ENCODE assay signal across 12 mouse cellular contexts in the genomic region with DNA sequence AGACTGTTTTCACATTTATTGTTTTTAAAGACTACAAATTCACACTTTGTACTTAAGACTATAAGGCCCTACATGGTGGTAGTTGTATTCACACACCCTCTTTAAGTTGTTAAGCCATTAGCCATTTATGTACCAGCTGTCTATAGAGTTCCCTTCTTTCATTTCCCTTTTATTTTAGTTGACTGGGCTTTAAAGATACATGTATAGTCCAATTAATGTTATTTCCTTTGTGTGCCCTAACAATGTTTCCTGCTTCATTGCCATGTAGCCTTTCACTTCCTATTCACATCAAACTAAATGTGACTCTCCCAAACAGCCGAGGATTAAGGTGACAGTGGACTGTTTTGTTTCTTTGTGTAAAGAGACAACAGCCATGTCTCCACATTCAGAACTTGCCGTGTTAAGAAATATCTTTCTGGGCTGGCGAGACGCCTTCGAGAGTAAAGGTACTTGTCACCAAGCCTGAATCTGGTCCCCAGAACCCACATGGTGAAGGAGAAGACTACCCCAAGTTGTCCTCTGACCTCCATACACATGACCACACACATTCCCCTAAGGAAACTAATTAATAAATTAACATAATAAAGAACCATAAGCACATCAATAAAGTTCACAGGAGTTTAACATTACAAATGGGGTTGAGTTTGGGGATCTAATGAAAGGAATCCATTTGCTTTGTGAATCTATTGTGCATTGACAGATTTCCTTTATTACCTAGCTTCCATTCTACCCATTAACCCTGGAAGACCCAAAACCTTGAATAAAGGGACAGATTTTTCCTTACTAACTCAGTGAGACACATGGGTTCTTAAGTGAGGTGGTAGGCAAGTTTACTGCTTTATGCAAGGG. TPM values are rescaled to one million over a fixed set of nuclear protein-coding genes. Genes with fewer than 3 reads are reported as not detected.
DNase-seq lines count a peak whose midpoint lies in the region; ATAC-seq and TF ChIP-seq lines count a peak whose summit lies in the region.
"Had no signal": no experiment of that assay in that cellular context is flagged by ENCODE, and none has a peak within 500 bp of the region (broad histone marks: within the 10 kb centered on the region; RNA-seq: fewer than 3 reads in every experiment).

No protein-coding gene starts in this region.

- TF ChIP-seq RAD21 in CH12.LX (IDR thresholded peaks at IDR 0.05; ENCODE audit: low read depth, low read length): no peak

- DNase-seq in heart, postnatal 25 days (ENCODE audit: low spot score): no peak
- DNase-seq in CH12.LX (ENCODE audit: extremely low read depth): no peak
- peak; percentile 45 for DNase-seq in ES-CJ7 (ENCODE audit: low read depth, low spot score)
- peak; percentile 11 for DNase-seq in forebrain, embryonic 14.5 days (ENCODE audit: low spot score)
- DNase-seq in right cerebral cortex, postnatal 4 days: no peak
- DNase-seq in urinary bladder, postnatal 4 days (ENCODE audit: low spot score in 2 of 2): no peak
- DNase-seq: thymus, postnatal 4 days had no signal

- peak overlapping the region; percentile 28 to 88; a peak in 3 of 4 replicates for H3K27ac ChIP-seq in heart, embryonic 14.5 days (replicated peaks in 1 of 2; ENCODE audit: control insufficient read depth in 1 of 2, insufficient read depth in 1 of 2, low read depth in 2 of 2, low read length in 2 of 2)
- H3K27ac ChIP-seq in CH12.LX (ENCODE audit: insufficient read depth, low read depth): peak overlapping the region; percentile 95
- no peak overlapping the region for H3K27ac ChIP-seq in forebrain, embryonic 14.5 days (ENCODE audit: low read depth, low read length)
- H3K27ac ChIP-seq: hindbrain, embryonic 15.5 days; kidney, postnatal 0 days had no signal

- H3K27me3 ChIP-seq in heart, embryonic 14.5 days (ENCODE audit: control insufficient read depth, insufficient read depth, low read length): no peaks in the 10 kb centered on the region
- H3K27me3 ChIP-seq in CH12.LX (replicated peaks): no peaks in the 10 kb centered on the region
- no peaks in the 10 kb centered on the region for H3K27me3 ChIP-seq in forebrain, embryonic 14.5 days (replicated peaks; ENCODE audit: control insufficient read depth, insufficient read depth, low read length)
- H3K27me3 ChIP-seq: hindbrain, embryonic 15.5 days; limb, embryonic 15.5 days had no signal

- no peak overlapping the region for H3K4me3 ChIP-seq in heart, embryonic 14.5 days (ENCODE audit: control insufficient read depth in 1 of 2, insufficient read depth in 1 of 2, low read depth in 1 of 2, low read length in 2 of 2)
- peak overlapping the region in 1 of 3 experiments; percentile 52 for H3K4me3 ChIP-seq in CH12.LX (replicated peaks in 1 of 3; ENCODE audit: low read depth in 2 of 3, low read length in 2 of 3, poor library complexity in 1 of 3)
- H3K4me3 ChIP-seq in forebrain, embryonic 14.5 days (ENCODE audit: low read depth, low read length): no peak overlapping the region
- H3K4me3 ChIP-seq: hindbrain, embryonic 15.5 days; limb, embryonic 15.5 days; myocyte had no signal

- H3K4me1 ChIP-seq in heart, embryonic 14.5 days (ENCODE audit: control insufficient read depth in 2 of 2, insufficient read depth in 2 of 2, low read length in 2 of 2): peaks cover 11 to 46% of the 10 kb centered on the region in 2 experiments
- H3K4me1 ChIP-seq in CH12.LX (ENCODE audit: control insufficient read depth in 1 of 2, insufficient read depth in 2 of 2): peaks cover 36 to 79% of the 10 kb centered on the region in 2 experiments
- peaks cover 5% of the 10 kb centered on the region; the same call in 1 of the 2 replicates for H3K4me1 ChIP-seq in forebrain, embryonic 14.5 days (ENCODE audit: control insufficient read depth, insufficient read depth, low read length)
- H3K4me1 ChIP-seq: hindbrain, embryonic 15.5 days had no signal

- peak; percentile 44; the same call in 1 of the 2 replicates for TF ChIP-seq EP300 in CH12.LX (IDR thresholded peaks at IDR 0.05; ENCODE audit: low read length)

- no peak overlapping the region for H3K4me2 ChIP-seq in heart, embryonic 14.5 days (ENCODE audit: low read length)
- peak overlapping the region; percentile 30; the same call in 1 of the 2 replicates for H3K4me2 ChIP-seq in CH12.LX (ENCODE audit: insufficient read depth, low read depth, poor library complexity, severe bottlenecking)
- H3K4me2 ChIP-seq in forebrain, embryonic 14.5 days (ENCODE audit: low read length): no peak overlapping the region
- H3K4me2 ChIP-seq: hindbrain, embryonic 15.5 days; limb, embryonic 15.5 days had no signal

- dilution Hi-C loops in CH12.LX (cut with MboI; ENCODE audit: extremely low pct_ligation_motif_present, extremely low pct_unique_long_range_greater_than_20kb, low sequenced_read_pairs): no loop called here

- ATAC-seq in heart, embryonic 14.5 days (ENCODE audit: insufficient number of reproducible peaks, insufficient read depth, low FRiP score, low read depth): no peak
- ATAC-seq in forebrain, embryonic 14.5 days: peak; percentile 60; the same call in 1 of the 2 replicates

- WGBS in heart, embryonic 14.5 days: 81% methylated on average over 5 of the region's 5 CpGs
- WGBS in forebrain, embryonic 14.5 days: 9% methylated on average over 5 of the region's 5 CpGs

- intact Hi-C loops in heart, postnatal 25 days (cut with DNase I): no loop called here

- peaks cover 94% of the 10 kb centered on the region for H3K36me3 ChIP-seq in heart, embryonic 14.5 days (ENCODE audit: control insufficient read depth, insufficient read depth, low read length)
- peaks cover 28 to 76% of the 10 kb centered on the region in 2 experiments for H3K36me3 ChIP-seq in CH12.LX (replicated peaks in 1 of 2; ENCODE audit: control insufficient read depth in 1 of 2, insufficient read depth in 1 of 2, low read length in 1 of 2)
- H3K36me3 ChIP-seq in forebrain, embryonic 14.5 days (ENCODE audit: control insufficient read depth, insufficient read depth, low read length): peaks cover 55% of the 10 kb centered on the region

- TF ChIP-seq CTCF in CH12.LX (conservative IDR thresholded peaks at IDR 0.05 in 1 of 2, IDR thresholded peaks at IDR 0.05 in 1 of 2; ENCODE audit: low read depth in 2 of 2, low read length in 2 of 2): no peak

- no peak overlapping the region for H3K9ac ChIP-seq in heart, embryonic 14.5 days (ENCODE audit: low read length)
- peak overlapping the region; percentile 60 for H3K9ac ChIP-seq in CH12.LX (ENCODE audit: insufficient read depth, low read depth)
- no peak overlapping the region for H3K9ac ChIP-seq in forebrain, embryonic 14.5 days (ENCODE audit: low read length)
- H3K9ac ChIP-seq: hindbrain, embryonic 15.5 days; limb, embryonic 15.5 days had no signal

- in situ Hi-C loops in CH12.LX (cut with MboI; ENCODE audit: low pct_ligation_motif_present, low pct_unique_long_range_greater_than_20kb, low sequenced_read_pairs): loop anchor here (10.0 kb wide), 1 partner anchor 396 kb away; no protein-coding TSS in a partner anchor

- no peak for TF ChIP-seq POLR2A in CH12.LX (IDR thresholded peaks at IDR 0.05; ENCODE audit: low read depth, low read length)

- H3K79me2 ChIP-seq in CH12.LX (replicated peaks; ENCODE audit: control insufficient read depth, extremely low read depth, insufficient read depth, poor library complexity, severe bottlenecking): no peaks in the 10 kb centered on the region; the same call in 1 of the 2 replicates

- H3K9me3 ChIP-seq in heart, embryonic 14.5 days (ENCODE audit: control insufficient read depth, low read length): no peaks in the 10 kb centered on the region
- no peaks in the 10 kb centered on the region for H3K9me3 ChIP-seq in CH12.LX (replicated peaks; ENCODE audit: low read length)
- no peaks in the 10 kb centered on the region for H3K9me3 ChIP-seq in forebrain, embryonic 14.5 days (replicated peaks; ENCODE audit: control insufficient read depth, low read length)
- H3K9me3 ChIP-seq: hindbrain, embryonic 15.5 days; limb, embryonic 15.5 days had no signal

TF ChIP-seq in CH12.LX, 34 proteins besides CTCF, POLR2A, EP300 and RAD21:
- TF ChIP-seq BHLHE40 (IDR thresholded peaks at IDR 0.05; ENCODE audit: low read depth, low read length) (no peak), MXI1 (IDR thresholded peaks at IDR 0.05; ENCODE audit: low read depth, low read length) (no peak), ZMIZ1 (IDR thresholded peaks at IDR 0.05; ENCODE audit: low read depth, low read length) (peak; percentile 30; the same call in 1 of the 2 replicates), SIN3A (IDR thresholded peaks at IDR 0.05; ENCODE audit: low read length) (0 out of 2 replicates have a peak, but pooled peaks have one; percentile 32), CHD1 (IDR thresholded peaks at IDR 0.05; ENCODE audit: low read depth, low read length) (0 out of 2 replicates have a peak, but pooled peaks have one; percentile 19), USF1 (IDR thresholded peaks at IDR 0.05; ENCODE audit: low read depth, low read length) (no peak)
TF ChIP-seq in CH12.LX: peak in this region for 3.

RNA-seq across cellular contexts. Expression of gene Ddc, which starts 43.1 kb away (rescaled TPM):
- polyA plus RNA-seq in heart, embryonic 14.5 days (2014; fragmentation: Nextera tagmentation; extraction: Ambion mirVana): 114 and 117 TPM in 2 replicates
- 1 to 10 TPM; 2.5 TPM for total RNA-seq in heart, postnatal 25 days (2021)
- total RNA-seq in CH12.LX (2012; rRNA removed) (not detected in 2 replicates), CH12.LX (2014; rRNA removed) (0.17 and 0.19 TPM in 2 replicates)
- polyA plus RNA-seq in CH12.LX (2012; ENCODE audit: insufficient read length, low read depth): 0.12 and 0.33 TPM in 2 replicates
- polyA plus RNA-seq in forebrain, embryonic 14.5 days (2014; fragmentation: Nextera tagmentation; extraction: Ambion mirVana): 7.3 TPM in 2 replicates

Comparison
In these comparisons a context has a peak if more than half of its experiments do, and no peak if none do; other contexts are left out.
1. DNase-seq: peak in ES-CJ7 (single experiment) and forebrain, embryonic 14.5 days (single experiment); none in heart, postnatal 25 days (single experiment), CH12.LX (single experiment), right cerebral cortex, postnatal 4 days (single experiment) and urinary bladder, postnatal 4 days (0 of 2).
2. RNA of gene Ddc, which starts 43.1 kb away (polyA plus RNA-seq): 114 to 117 TPM in heart, embryonic 14.5 days; 7.3 TPM in forebrain, embryonic 14.5 days and 0.12 to 0.33 TPM in CH12.LX; every median in the first group is over 10 times any median in the second.